Mouse (Mus musculus) liver, embryonic 11.5 days (tissue): ENCODE results near the gene Crim1. TPM values are rescaled to one million over a fixed set of nuclear protein-coding genes. Genes with fewer than 3 reads are reported as not detected.

Experiments used
- ATAC-seq: fragments of 200-750 bp; cut with Nextera tagmentation; replicated peaks from 2 replicates; pipeline ENCODE4 v1.8.0; 2017; ENCODE audit warnings: moderate number of reproducible peaks, mild to moderate bottlenecking, moderate TSS enrichment, moderate library complexity; ENCODE audit not compliant: low FRiP score
- DNase-seq: peaks from one replicate; pipeline ENCODE4 v3.0.0-alpha.2; 2017; ENCODE audit warnings: low spot score
- H3K27ac ChIP-seq: fragments of 300-500 bp; sonication (generic); 2 replicates; pipeline ENCODE4 v1.5.1; 2014; ENCODE audit warnings: mild to moderate bottlenecking, low read depth, low read length, control low read depth
- H3K27me3 ChIP-seq: fragments of 300-500 bp; sonication (generic); replicated peaks from 2 replicates; pipeline ENCODE4 v1.6.1; 2014; ENCODE audit warnings: low read length, mixed read lengths; ENCODE audit not compliant: control insufficient read depth, insufficient read depth
- H3K36me3 ChIP-seq: fragments of 300-500 bp; sonication (generic); 2 replicates; pipeline ENCODE4 v1.6.1; 2014; ENCODE audit warnings: mild to moderate bottlenecking, low read length, moderate library complexity, mixed read lengths; ENCODE audit not compliant: control insufficient read depth, insufficient read depth
- H3K4me1 ChIP-seq: fragments of 300-500 bp; sonication (generic); replicated peaks from 2 replicates; pipeline ENCODE4 v1.6.1; 2014; ENCODE audit warnings: low read length, mixed read lengths; ENCODE audit not compliant: control insufficient read depth, insufficient read depth
- H3K4me2 ChIP-seq: fragments of 300-500 bp; sonication (generic); 2 replicates; pipeline ENCODE4 v1.6.1; 2014; ENCODE audit warnings: mild to moderate bottlenecking, control low read depth, moderate library complexity
- H3K4me3 ChIP-seq: fragments of 300-500 bp; sonication (generic); 2 replicates; pipeline ENCODE4 v1.5.1; 2014; ENCODE audit warnings: low read depth, low read length, control low read depth
- H3K9ac ChIP-seq: fragments of 300-500 bp; sonication (generic); 2 replicates; pipeline ENCODE4 v1.6.1; 2014; ENCODE audit warnings: low read depth, low read length, control low read depth
- H3K9me3 ChIP-seq: fragments of 300-500 bp; sonication (generic); 2 replicates; pipeline ENCODE4 v1.6.1; 2016; ENCODE audit warnings: low read length, inconsistent platforms, mixed read lengths; ENCODE audit not compliant: control insufficient read depth
- WGBS: fragments of 180-500 bp; shearing (Covaris S2); extraction: QIAGEN DNeasy Blood & Tissue Kit; methylation state at CpG from one replicate; pipeline ENCODE4 v1.1.7; 2014; 5-methylcytosine and 5-hydroxymethylcytosine counted together
- polyA plus RNA-seq: library from polyadenylated mRNA; unstranded; fragments of >200 nt; fragmentation: Nextera tagmentation; extraction: Ambion mirVana; gene quantifications from 2 replicates; pipeline ENCODE4 v1.2.1, GENCODE M21; 2014

The Crim1 gene
- polyA plus RNA-seq, 1 experiment from 2014 or later = 2.7 TPM

DNA sequence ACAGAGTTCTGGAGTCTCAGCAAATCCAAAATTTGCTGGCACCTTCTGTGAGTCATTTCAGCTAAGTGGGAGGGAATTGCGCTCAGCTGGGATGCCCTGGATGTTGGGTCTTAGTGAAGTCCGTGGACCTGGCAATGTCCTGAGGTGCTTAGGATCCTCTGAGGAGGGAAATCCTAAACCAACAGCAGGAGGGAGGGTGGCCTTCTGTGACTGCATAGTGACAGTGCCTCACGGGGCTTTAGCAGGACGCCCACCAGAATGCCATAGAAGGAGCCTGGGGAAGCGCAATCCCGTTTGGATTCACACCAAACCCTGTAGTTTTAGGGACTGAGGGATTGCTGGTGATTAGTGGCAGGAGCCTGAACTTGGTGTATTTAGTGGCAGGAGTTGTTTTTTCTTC, 17.4 kb downstream of the Crim1 start:
- 82% methylated on average over 6 of the region's 6 CpGs for WGBS
- Histone ChIP-seq H3K4me2 (no peak overlapping the region), H3K4me3 (no peak overlapping the region), H3K4me1 (peaks cover 2% of the 10 kb centered on the region; the same call in 1 of the 2 replicates), H3K9me3 (no peaks in the 10 kb centered on the region), H3K27me3 (no peaks in the 10 kb centered on the region), H3K36me3 (no peaks in the 10 kb centered on the region), H3K27ac (no peak overlapping the region), H3K9ac (no peak overlapping the region)
- DNase-seq (no peak), ATAC-seq (no peak)

DNA sequence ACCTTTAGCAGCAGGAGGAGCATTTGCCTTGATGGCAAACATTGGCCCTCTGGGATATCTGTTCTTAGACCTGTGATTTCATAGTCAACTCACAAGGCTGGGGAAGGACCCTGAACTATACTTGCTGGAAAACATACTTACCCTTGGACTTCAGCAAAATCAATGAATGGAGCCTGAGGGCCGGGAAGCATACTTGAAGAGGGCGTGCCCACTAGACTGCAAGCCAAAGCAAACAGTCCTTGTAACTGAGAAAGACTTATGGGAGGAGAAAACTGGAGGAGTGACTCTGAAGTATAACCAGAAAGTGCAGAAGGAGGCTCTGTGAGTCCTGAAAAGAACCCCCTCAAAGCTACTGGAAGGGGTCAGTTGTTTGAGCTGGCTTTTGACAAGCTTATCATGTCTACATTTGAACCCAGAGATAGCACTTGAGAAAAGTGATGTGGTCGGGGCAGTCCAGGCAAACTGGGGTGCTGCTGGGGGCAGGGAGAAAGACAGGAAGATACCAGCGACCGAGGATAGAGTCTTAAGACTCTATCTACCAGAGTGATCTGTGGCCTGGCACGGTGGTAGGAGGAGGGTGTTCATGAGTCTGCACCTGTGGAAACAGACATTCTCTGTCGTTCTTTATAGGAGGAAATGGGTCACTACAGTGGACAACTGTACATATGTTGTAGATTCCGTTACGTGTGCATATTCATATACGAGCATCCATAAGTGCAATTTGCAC, 18.6 kb downstream of the Crim1 start:
- ATAC-seq (no peak), DNase-seq (no peak)
- Histone ChIP-seq H3K4me1 (peaks cover 2% of the 10 kb centered on the region; the same call in 1 of the 2 replicates), H3K36me3 (no peaks in the 10 kb centered on the region), H3K27ac (no peak overlapping the region), H3K4me3 (no peak overlapping the region), H3K9ac (no peak overlapping the region), H3K4me2 (no peak overlapping the region), H3K9me3 (no peaks in the 10 kb centered on the region), H3K27me3 (no peaks in the 10 kb centered on the region)
- 69% methylated on average over 10 of the region's 10 CpGs for WGBS

DNA sequence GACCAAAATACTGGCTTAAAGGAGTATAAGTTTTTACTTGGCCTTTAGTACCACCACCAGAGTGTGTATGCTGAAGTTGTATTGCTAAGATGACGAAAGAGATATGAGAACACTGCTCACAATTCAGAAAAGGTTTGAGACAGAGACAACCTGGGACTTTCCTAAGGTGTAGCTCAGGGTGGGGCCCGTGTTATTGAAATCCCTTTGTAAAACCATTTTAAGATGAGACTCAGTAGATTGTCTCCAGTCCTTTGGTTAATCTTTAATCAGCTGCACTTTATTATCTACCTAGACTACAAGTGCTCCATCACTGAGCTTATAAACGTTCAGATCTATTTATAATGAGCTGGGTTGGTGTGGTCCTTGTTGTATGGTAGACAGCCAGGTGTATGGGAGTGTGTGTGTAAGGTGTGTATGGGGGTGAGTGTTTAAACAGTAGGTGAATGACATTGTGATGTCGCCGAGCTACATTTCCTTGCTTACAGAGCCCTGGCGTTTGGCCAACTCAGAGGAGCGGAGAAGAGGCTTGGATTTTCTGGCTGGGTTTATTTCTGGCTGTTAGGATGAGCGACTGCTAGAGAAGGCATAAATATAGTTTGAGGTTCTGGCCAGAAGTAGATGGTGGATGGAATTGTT, 21.1 kb downstream of the Crim1 start:
- Histone ChIP-seq H3K27me3 (no peaks in the 10 kb centered on the region), H3K27ac (no peak overlapping the region), H3K4me2 (no peak overlapping the region), H3K4me1 (peaks cover 2% of the 10 kb centered on the region; the same call in 1 of the 2 replicates), H3K9me3 (no peaks in the 10 kb centered on the region), H3K9ac (no peak overlapping the region), H3K4me3 (no peak overlapping the region), H3K36me3 (no peaks in the 10 kb centered on the region)
- ATAC-seq (no peak), DNase-seq (no peak)
- WGBS = 85% methylated on average over 8 of the region's 8 CpGs

DNA sequence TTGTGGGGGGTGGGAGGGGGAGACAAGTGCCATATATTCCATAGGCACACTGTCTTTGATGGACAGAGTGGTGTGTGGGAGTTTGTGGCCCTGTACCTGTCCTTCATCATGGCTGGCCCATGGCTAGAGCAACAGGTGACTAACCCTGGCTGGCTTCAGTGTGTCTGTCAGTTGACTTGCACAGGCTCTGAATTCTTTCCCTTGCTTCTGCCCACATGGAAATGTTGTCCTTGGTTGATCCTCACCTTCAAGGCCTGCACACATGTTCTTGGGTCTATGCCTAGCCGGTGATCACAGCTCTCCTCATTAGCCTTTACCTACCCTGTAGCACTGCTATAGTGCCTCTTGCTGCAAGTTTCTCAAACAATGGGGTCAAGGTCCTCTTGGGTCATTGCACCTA, 21.8 kb downstream of the Crim1 start:
- H3K4me3 ChIP-seq = no peak overlapping the region
- no peak overlapping the region for H3K4me2 ChIP-seq
- 93% methylated on average over 1 of the region's 1 CpGs for WGBS
- DNase-seq (no peak), ATAC-seq (no peak)
- peaks cover 2% of the 10 kb centered on the region; the same call in 1 of the 2 replicates for H3K4me1 ChIP-seq
- H3K36me3 ChIP-seq = no peaks in the 10 kb centered on the region
- no peaks in the 10 kb centered on the region for H3K27me3 ChIP-seq
- no peak overlapping the region for H3K9ac ChIP-seq
- H3K27ac ChIP-seq = no peak overlapping the region
- no peaks in the 10 kb centered on the region for H3K9me3 ChIP-seq

DNA sequence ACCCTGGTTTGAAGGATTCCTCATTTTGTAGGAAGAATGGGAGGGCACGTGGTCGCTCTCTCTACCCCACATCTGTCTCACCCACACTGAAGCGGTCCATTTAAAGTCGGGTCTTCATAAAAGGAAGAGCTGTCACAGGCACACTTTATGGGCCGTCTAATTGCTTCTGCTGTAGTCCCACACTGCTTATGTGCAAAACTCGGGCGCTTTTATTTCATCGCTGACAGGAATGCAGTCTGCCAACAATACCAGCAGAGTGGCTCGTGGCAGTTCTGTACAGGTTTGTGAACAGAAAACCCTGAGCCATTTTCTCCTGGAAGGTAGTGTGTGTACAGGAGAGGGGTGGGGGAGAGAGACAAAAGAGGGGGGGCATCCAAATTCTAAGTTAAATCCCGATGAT, 23.9 kb downstream of the Crim1 start:
- Histone ChIP-seq H3K4me1 (peaks cover under 1% of the 10 kb centered on the region; the same call in 1 of the 2 replicates), H3K9me3 (no peaks in the 10 kb centered on the region), H3K4me3 (no peak overlapping the region), H3K4me2 (no peak overlapping the region), H3K36me3 (no peaks in the 10 kb centered on the region), H3K27ac (no peak overlapping the region), H3K9ac (no peak overlapping the region), H3K27me3 (no peaks in the 10 kb centered on the region)
- 73% methylated on average over 10 of the region's 10 CpGs for WGBS
- DNase-seq (no peak), ATAC-seq (no peak)

DNA sequence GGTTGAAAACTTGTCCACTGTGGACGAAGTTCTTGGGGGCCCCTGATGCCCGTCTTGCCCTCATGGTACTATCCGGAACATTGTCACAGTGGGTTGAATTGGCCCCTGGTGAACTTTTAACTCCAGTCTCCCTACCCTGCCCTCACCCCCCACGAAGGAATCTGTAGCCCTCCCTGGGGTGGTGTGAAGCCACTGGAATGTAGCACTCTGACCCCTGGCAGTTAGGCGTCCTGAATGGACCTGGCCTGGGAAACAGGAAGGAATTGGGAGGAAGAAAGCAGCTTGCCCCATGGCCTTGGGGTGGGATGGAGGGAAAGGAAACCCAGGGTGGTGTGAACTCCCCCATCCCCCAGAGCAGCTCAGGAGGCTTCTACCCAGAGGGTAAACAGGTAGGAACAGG, 25.5 kb downstream of the Crim1 start:
- Histone ChIP-seq H3K9me3 (no peaks in the 10 kb centered on the region), H3K27me3 (no peaks in the 10 kb centered on the region), H3K27ac (no peak overlapping the region), H3K4me3 (no peak overlapping the region), H3K36me3 (no peaks in the 10 kb centered on the region), H3K4me1 (no peaks in the 10 kb centered on the region), H3K4me2 (no peak overlapping the region), H3K9ac (no peak overlapping the region)
- WGBS = 69% methylated on average over 5 of the region's 5 CpGs
- ATAC-seq (0 out of 2 replicates have a peak, but pooled peaks have one; percentile 36), DNase-seq (no peak)

DNA sequence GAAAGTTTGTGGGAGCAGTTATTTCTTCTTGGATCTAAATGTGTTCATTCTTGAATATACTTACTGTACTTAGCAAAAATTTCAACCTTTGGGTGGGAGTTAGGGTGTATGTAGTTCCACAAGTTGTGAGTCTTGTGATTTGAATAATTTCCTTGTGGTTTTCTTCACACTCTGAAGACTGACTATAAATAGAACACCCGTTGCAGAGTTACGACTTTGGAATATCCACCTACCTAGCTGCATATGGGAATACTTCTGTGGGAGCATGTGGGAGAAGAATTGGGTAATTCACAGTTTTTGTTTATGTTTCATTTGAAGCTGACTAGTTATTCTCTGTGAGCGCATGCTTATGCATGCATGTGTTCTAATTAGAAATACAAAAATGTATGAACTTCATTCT, 27.2 kb downstream of the Crim1 start:
- Histone ChIP-seq H3K4me3 (no peak overlapping the region), H3K9me3 (no peaks in the 10 kb centered on the region), H3K27me3 (no peaks in the 10 kb centered on the region), H3K36me3 (no peaks in the 10 kb centered on the region), H3K9ac (no peak overlapping the region), H3K4me1 (no peaks in the 10 kb centered on the region), H3K27ac (no peak overlapping the region), H3K4me2 (no peak overlapping the region)
- WGBS = 74% methylated on average over 3 of the region's 3 CpGs
- ATAC-seq = no peak
- no peak for DNase-seq

DNA sequence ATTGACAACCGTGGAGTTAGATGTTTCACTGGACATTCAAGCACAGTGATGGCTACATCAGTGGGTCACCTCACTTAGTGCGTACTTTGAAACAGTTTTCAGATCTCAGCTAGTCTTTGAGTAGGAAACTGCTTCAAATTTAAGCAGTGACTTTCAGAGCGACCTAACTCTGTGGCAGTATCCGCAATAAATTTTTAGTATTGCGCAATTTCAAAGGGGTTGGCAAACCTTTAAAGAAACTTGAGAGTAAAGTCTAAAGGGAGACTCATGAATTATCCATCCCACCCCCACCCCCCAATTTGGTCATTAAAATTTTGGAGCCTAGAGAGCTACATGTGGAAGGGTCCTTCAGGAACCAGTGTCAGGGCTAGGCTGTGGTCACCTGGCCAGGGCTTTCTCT, 31.5 kb downstream of the Crim1 start:
- WGBS = 90% methylated on average over 5 of the region's 5 CpGs
- Histone ChIP-seq H3K27me3 (no peaks in the 10 kb centered on the region), H3K9ac (no peak overlapping the region), H3K36me3 (no peaks in the 10 kb centered on the region), H3K27ac (no peak overlapping the region), H3K4me2 (no peak overlapping the region), H3K4me3 (no peak overlapping the region), H3K9me3 (no peaks in the 10 kb centered on the region), H3K4me1 (0 out of 2 replicates have a peak, but pooled peaks cover 5% of the 10 kb centered on the region)
- ATAC-seq (no peak), DNase-seq (no peak)

DNA sequence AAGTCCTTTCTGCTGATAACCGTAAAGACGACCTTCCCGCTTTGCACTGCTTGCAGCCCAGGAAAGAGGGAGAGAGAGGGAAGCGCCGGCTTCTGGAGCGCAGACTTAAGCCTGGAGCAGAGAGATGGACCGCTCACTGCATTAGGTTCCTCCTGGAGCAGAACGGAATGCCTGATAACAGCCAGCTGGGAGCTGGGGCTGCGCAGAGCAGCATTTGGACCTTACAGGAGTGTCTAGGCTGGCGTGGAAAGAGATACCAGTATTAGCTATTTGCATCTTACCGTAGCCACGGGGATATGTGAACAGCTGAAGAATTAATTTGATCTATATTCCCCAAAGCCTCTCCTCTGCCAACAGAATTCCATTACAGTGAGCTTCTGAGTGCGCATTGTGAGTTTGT, 32.7 kb downstream of the Crim1 start:
- 74% methylated on average over 13 of the region's 13 CpGs for WGBS
- DNase-seq (no peak), ATAC-seq (no peak)
- H3K4me1 ChIP-seq = 0 out of 2 replicates have a peak, but pooled peaks cover 5% of the 10 kb centered on the region
- no peak overlapping the region for H3K9ac ChIP-seq
- H3K4me3 ChIP-seq = no peak overlapping the region
- no peaks in the 10 kb centered on the region for H3K9me3 ChIP-seq
- H3K27me3 ChIP-seq = no peaks in the 10 kb centered on the region
- no peaks in the 10 kb centered on the region for H3K36me3 ChIP-seq
- no peak overlapping the region for H3K4me2 ChIP-seq
- H3K27ac ChIP-seq = no peak overlapping the region
